In the genomic region with DNA sequence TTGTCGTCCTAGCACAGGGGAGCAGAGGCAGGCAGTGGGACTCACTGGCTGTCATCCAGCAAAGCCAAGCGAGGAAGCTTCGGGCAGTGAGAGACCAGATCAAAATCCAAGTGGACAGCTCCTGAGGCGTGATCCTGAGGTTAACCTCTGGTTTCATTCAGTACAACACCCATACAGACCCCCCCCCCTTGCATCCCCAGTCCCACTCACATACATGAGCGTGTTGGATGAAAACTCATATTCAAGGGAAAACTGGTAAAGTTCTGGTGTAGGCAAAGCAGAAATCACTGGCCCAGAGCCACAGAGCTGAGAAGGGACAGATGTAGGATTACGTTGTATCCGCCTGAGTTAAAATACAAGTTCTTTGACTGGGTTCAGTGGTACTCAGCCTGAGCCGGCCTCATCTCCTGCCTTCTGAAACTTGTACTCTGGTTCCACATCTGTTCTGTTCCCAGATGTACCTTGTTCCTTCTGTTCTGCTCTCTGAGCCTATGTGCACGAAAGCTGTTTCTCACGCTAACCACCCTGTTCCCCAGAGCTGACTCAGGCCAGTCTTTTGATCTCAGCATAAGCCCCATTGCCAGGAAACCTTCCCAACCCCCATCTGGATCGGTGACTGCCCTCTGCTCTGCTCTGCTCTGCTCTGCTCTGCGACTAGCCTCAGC, we compare ENCODE assay signal across 8 mouse cellular contexts.
A peak's percentile ranks its signal among the peaks of the same experiment; 100 is the strongest.
DNase-seq lines count a peak whose midpoint lies in the region; ATAC-seq lines count a peak whose summit lies in the region.

No protein-coding gene starts in this region.

- H3K9me3 ChIP-seq in forebrain, embryonic 16.5 days (ENCODE audit: control insufficient read depth, low read length) = no peaks in the 10 kb centered on the region
- H3K9me3 ChIP-seq in forebrain, embryonic 15.5 days = no peaks in the 10 kb centered on the region
- no peaks in the 10 kb centered on the region for H3K9me3 ChIP-seq in stomach, embryonic 15.5 days

- WGBS in forebrain, embryonic 16.5 days = 29% methylated on average over 12 of the region's 12 CpGs
- 29% methylated on average over 12 of the region's 12 CpGs for WGBS in forebrain, embryonic 15.5 days
- 29% methylated on average over 12 of the region's 12 CpGs for WGBS in stomach, embryonic 15.5 days

- 0 out of 2 replicates have a peak, but pooled peaks have one; percentile 45 for ATAC-seq in forebrain, embryonic 16.5 days
- no peak for ATAC-seq in forebrain, embryonic 15.5 days (replicated peaks)
- peak; percentile 27; the same call in 1 of the 2 replicates for ATAC-seq in stomach, embryonic 15.5 days (ENCODE audit: insufficient read depth, low FRiP score, low read depth)
- no peak for ATAC-seq in granulocyte monocyte progenitor cell, adult 5-6 weeks (replicated peaks; ENCODE audit: poor library complexity, severe bottlenecking)

- no peak overlapping the region for H3K9ac ChIP-seq in forebrain, embryonic 16.5 days (replicated peaks; ENCODE audit: low read depth, low read length)
- H3K9ac ChIP-seq in forebrain, embryonic 15.5 days (replicated peaks) = no peak overlapping the region
- H3K9ac ChIP-seq in stomach, embryonic 15.5 days = no peak overlapping the region

- no peaks in the 10 kb centered on the region for H3K36me3 ChIP-seq in forebrain, embryonic 16.5 days (ENCODE audit: control insufficient read depth, insufficient read depth)
- H3K36me3 ChIP-seq in forebrain, embryonic 15.5 days = no peaks in the 10 kb centered on the region
- H3K36me3 ChIP-seq in stomach, embryonic 15.5 days = no peaks in the 10 kb centered on the region

- H3K27ac ChIP-seq in forebrain, embryonic 16.5 days (ENCODE audit: low read length) = no peak overlapping the region
- no peak overlapping the region for H3K27ac ChIP-seq in forebrain, embryonic 15.5 days (replicated peaks)
- no peak overlapping the region for H3K27ac ChIP-seq in stomach, embryonic 15.5 days

- H3K27me3 ChIP-seq in forebrain, embryonic 16.5 days (replicated peaks; ENCODE audit: control insufficient read depth, insufficient read depth, low read length) = no peaks in the 10 kb centered on the region
- H3K27me3 ChIP-seq in forebrain, embryonic 15.5 days = peaks cover 2% of the 10 kb centered on the region; the same call in 1 of the 2 replicates
- H3K27me3 ChIP-seq in stomach, embryonic 15.5 days (replicated peaks) = no peaks in the 10 kb centered on the region

- peak; percentile 8 for DNase-seq in right cerebral cortex, adult 18-20 months
- DNase-seq in right cerebral cortex, postnatal 36 days (ENCODE audit: low spot score in 2 of 2) = no peak
- DNase-seq in kidney, postnatal 25 days = peak; percentile 62 to 73
- DNase-seq in cerebellum, postnatal 36 days = no peak

- peaks cover 4% of the 10 kb centered on the region; the same call in 1 of the 2 replicates for H3K4me1 ChIP-seq in forebrain, embryonic 16.5 days (replicated peaks; ENCODE audit: control insufficient read depth, insufficient read depth, low read length)
- 0 out of 2 replicates have a peak, but pooled peaks cover 7% of the 10 kb centered on the region for H3K4me1 ChIP-seq in forebrain, embryonic 15.5 days
- peaks cover 7% of the 10 kb centered on the region; the same call in 1 of the 2 replicates for H3K4me1 ChIP-seq in stomach, embryonic 15.5 days

- H3K4me3 ChIP-seq in forebrain, embryonic 16.5 days (replicated peaks; ENCODE audit: low read length) = no peak overlapping the region
- H3K4me3 ChIP-seq in forebrain, embryonic 15.5 days = no peak overlapping the region
- no peak overlapping the region for H3K4me3 ChIP-seq in stomach, embryonic 15.5 days (replicated peaks)

- no peak overlapping the region for H3K4me2 ChIP-seq in forebrain, embryonic 16.5 days (ENCODE audit: low read length)
- no peak overlapping the region for H3K4me2 ChIP-seq in forebrain, embryonic 15.5 days (replicated peaks)
- no peak overlapping the region for H3K4me2 ChIP-seq in stomach, embryonic 15.5 days

Comparison
In these comparisons a context has a peak if more than half of its experiments do, and no peak if none do; other contexts are left out.
1. ATAC-seq: peak in forebrain, embryonic 16.5 days (single experiment) and stomach, embryonic 15.5 days (single experiment); none in forebrain, embryonic 15.5 days (single experiment) and granulocyte monocyte progenitor cell, adult 5-6 weeks (single experiment).
2. DNase-seq: peak in right cerebral cortex, adult 18-20 months (single experiment) and kidney, postnatal 25 days (2 of 2); none in right cerebral cortex, postnatal 36 days (0 of 2) and cerebellum, postnatal 36 days (0 of 2).